Mouse (Mus musculus): ENCODE data around the gene Galnt16. TPM values are rescaled to one million over a fixed set of nuclear protein-coding genes. Genes with fewer than 3 reads are reported as not detected.

Gene Galnt16
- polyA plus RNA-seq, 1 experiment = 1.2 TPM

GRCm38 (mm10) chr12:80643693-80644505 lies 125.8 kb downstream of the Galnt16 start, which contains the start of the genes Slc39a9 and Erh:
TSS of gene Slc39a9 (plus strand) at chr12:80643883.
TSS of gene Erh (minus strand) at chr12:80644341.
- Histone ChIP-seq H3K27me3 (ENCODE audit: control insufficient read depth, insufficient read depth, low read length) (no peaks in the 10 kb centered on the region), H3K4me1 (ENCODE audit: control insufficient read depth, insufficient read depth, insufficient read length) (peaks cover 10% of the 10 kb centered on the region; the same call in 1 of the 2 replicates), H3K4me3 (ENCODE audit: extremely low read depth, insufficient read depth, insufficient read length) (peak within 1 kb of the TSS; percentile 88), H3K27ac (ENCODE audit: insufficient read depth, low read length) (peak within 1 kb of the TSS; percentile 75), H3K36me3 (ENCODE audit: control insufficient read depth, insufficient read depth, low read length) (peaks cover 8% of the 10 kb centered on the region; the same call in 1 of the 2 replicates)
- DNase-seq (ENCODE audit: low read depth in 1 of 2, low spot score in 2 of 2) = peak; percentile 91 to 94
- peak; percentile 54 for TF ChIP-seq POLR2A (IDR thresholded peaks at IDR 0.05; ENCODE audit: low read depth, low read length)
- TF ChIP-seq CTCF (IDR thresholded peaks at IDR 0.05; ENCODE audit: extremely low read depth, insufficient read depth, insufficient read length, insufficient replicate concordance) = no peak
- under 1% methylated on average over 50 of the region's 50 CpGs for WGBS

- WGBS = 5% methylated on average over 18 of the region's 18 CpGs
- H3K4me1 ChIP-seq (ENCODE audit: control insufficient read depth, insufficient read depth, insufficient read length) = peaks cover 10% of the 10 kb centered on the region; the same call in 1 of the 2 replicates
- H3K36me3 ChIP-seq (ENCODE audit: control insufficient read depth, insufficient read depth, low read length) = peaks cover 4% of the 10 kb centered on the region; the same call in 1 of the 2 replicates
- TF ChIP-seq CTCF (IDR thresholded peaks at IDR 0.05; ENCODE audit: extremely low read depth, insufficient read depth, insufficient read length, insufficient replicate concordance) (no peak), POLR2A (IDR thresholded peaks at IDR 0.05; ENCODE audit: low read depth, low read length) (no peak)
- peak overlapping the region; percentile 56; the same call in 1 of the 2 replicates for H3K27ac ChIP-seq (ENCODE audit: insufficient read depth, low read length)
- peak overlapping the region; percentile 88 for H3K4me3 ChIP-seq (ENCODE audit: extremely low read depth, insufficient read depth, insufficient read length)
- no peaks in the 10 kb centered on the region for H3K27me3 ChIP-seq (ENCODE audit: control insufficient read depth, insufficient read depth, low read length)
- peak in 1 of 2 experiments; percentile 5 for DNase-seq (ENCODE audit: low read depth in 1 of 2, low spot score in 2 of 2)
Observed at GRCm38 (mm10) chr12:80644506-80644868, 126.4 kb downstream of the Galnt16 start.

DNA sequence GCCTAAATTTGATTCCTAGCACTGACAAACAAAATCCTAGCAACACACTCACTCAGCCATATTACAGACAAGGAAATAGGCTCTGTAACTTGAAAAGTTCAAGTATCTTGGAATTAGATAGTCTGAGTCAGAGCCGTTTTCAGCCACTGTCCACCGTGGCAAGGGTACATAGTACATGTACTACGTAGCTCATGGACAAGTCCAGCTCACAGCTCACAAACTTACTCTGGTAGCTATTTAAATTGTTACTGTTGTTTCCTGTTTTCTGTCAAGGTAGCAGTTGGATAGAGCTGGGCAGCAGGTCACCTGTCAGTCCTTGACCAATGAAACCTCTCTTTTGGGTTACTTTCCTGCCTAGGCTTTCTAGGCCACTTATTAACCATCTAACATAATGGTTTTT lies 128.3 kb downstream of the Galnt16 start:
- Histone ChIP-seq H3K27ac (ENCODE audit: insufficient read depth, low read length) (no peak overlapping the region), H3K4me1 (ENCODE audit: control insufficient read depth, insufficient read depth, insufficient read length) (peaks cover 10% of the 10 kb centered on the region; the same call in 1 of the 2 replicates), H3K27me3 (ENCODE audit: control insufficient read depth, insufficient read depth, low read length) (no peaks in the 10 kb centered on the region), H3K36me3 (ENCODE audit: control insufficient read depth, insufficient read depth, low read length) (no peaks in the 10 kb centered on the region), H3K4me3 (ENCODE audit: extremely low read depth, insufficient read depth, insufficient read length) (no peak overlapping the region)
- no peak for DNase-seq (ENCODE audit: low read depth in 1 of 2, low spot score in 2 of 2)
- no peak for TF ChIP-seq POLR2A (IDR thresholded peaks at IDR 0.05; ENCODE audit: low read depth, low read length)
- no peak for TF ChIP-seq CTCF (IDR thresholded peaks at IDR 0.05; ENCODE audit: extremely low read depth, insufficient read depth, insufficient read length, insufficient replicate concordance)
- 98% methylated on average over 3 of the region's 3 CpGs for WGBS

- H3K27ac ChIP-seq (ENCODE audit: insufficient read depth, low read length) = no peak overlapping the region
- DNase-seq (ENCODE audit: low read depth in 1 of 2, low spot score in 2 of 2) = no peak
- no peak for TF ChIP-seq POLR2A (IDR thresholded peaks at IDR 0.05; ENCODE audit: low read depth, low read length)
- no peak for TF ChIP-seq CTCF (IDR thresholded peaks at IDR 0.05; ENCODE audit: extremely low read depth, insufficient read depth, insufficient read length, insufficient replicate concordance)
- no peak overlapping the region for H3K4me3 ChIP-seq (ENCODE audit: extremely low read depth, insufficient read depth, insufficient read length)
- H3K27me3 ChIP-seq (ENCODE audit: control insufficient read depth, insufficient read depth, low read length) = no peaks in the 10 kb centered on the region
- 0 out of 2 replicates have a peak, but pooled peaks cover 2% of the 10 kb centered on the region for H3K36me3 ChIP-seq (ENCODE audit: control insufficient read depth, insufficient read depth, low read length)
- WGBS = 90% methylated on average over 7 of the region's 7 CpGs
- H3K4me1 ChIP-seq (ENCODE audit: control insufficient read depth, insufficient read depth, insufficient read length) = no peaks in the 10 kb centered on the region
Observed at GRCm38 (mm10) chr12:80653951-80654658, 136.0 kb downstream of the Galnt16 start.

- no peak for DNase-seq (ENCODE audit: low read depth in 1 of 2, low spot score in 2 of 2)
- H3K27ac ChIP-seq (ENCODE audit: insufficient read depth, low read length) = no peak overlapping the region
- H3K36me3 ChIP-seq (ENCODE audit: control insufficient read depth, insufficient read depth, low read length) = 0 out of 2 replicates have a peak, but pooled peaks cover 2% of the 10 kb centered on the region
- 95% methylated on average over 3 of the region's 3 CpGs for WGBS
- TF ChIP-seq POLR2A (IDR thresholded peaks at IDR 0.05; ENCODE audit: low read depth, low read length) (no peak), CTCF (IDR thresholded peaks at IDR 0.05; ENCODE audit: extremely low read depth, insufficient read depth, insufficient read length, insufficient replicate concordance) (no peak)
- no peaks in the 10 kb centered on the region for H3K4me1 ChIP-seq (ENCODE audit: control insufficient read depth, insufficient read depth, insufficient read length)
- H3K4me3 ChIP-seq (ENCODE audit: extremely low read depth, insufficient read depth, insufficient read length) = no peak overlapping the region
- H3K27me3 ChIP-seq (ENCODE audit: control insufficient read depth, insufficient read depth, low read length) = no peaks in the 10 kb centered on the region
Observed at GRCm38 (mm10) chr12:80654659-80655025, 136.6 kb downstream of the Galnt16 start.

GRCm38 (mm10) chr12:80658661-80659060 lies 140.6 kb downstream of the Galnt16 start:
- no peak for TF ChIP-seq POLR2A (IDR thresholded peaks at IDR 0.05; ENCODE audit: low read depth, low read length)
- no peak for DNase-seq (ENCODE audit: low read depth in 1 of 2, low spot score in 2 of 2)
- WGBS = 85% methylated on average over 6 of the region's 6 CpGs
- Histone ChIP-seq H3K4me1 (ENCODE audit: control insufficient read depth, insufficient read depth, insufficient read length) (no peaks in the 10 kb centered on the region), H3K27ac (ENCODE audit: insufficient read depth, low read length) (no peak overlapping the region), H3K36me3 (ENCODE audit: control insufficient read depth, insufficient read depth, low read length) (peaks cover 7% of the 10 kb centered on the region), H3K27me3 (ENCODE audit: control insufficient read depth, insufficient read depth, low read length) (no peaks in the 10 kb centered on the region), H3K4me3 (ENCODE audit: extremely low read depth, insufficient read depth, insufficient read length) (no peak overlapping the region)

Data from spleen, adult 2 months (tissue).